Mouse (Mus musculus) layer of hippocampus, adult 9-11 months (tissue): ENCODE measurements at regions not wholly inside any gene's neighbourhood (a gene's known extent, or its start where the extent isn't known, plus 50 kb on each side); places are given as distances from the start of the nearest gene placed in this dataset.

Source experiments
- DNase-seq: peaks from one replicate; pipeline ENCODE4 v3.0.0; 2022

DNA sequence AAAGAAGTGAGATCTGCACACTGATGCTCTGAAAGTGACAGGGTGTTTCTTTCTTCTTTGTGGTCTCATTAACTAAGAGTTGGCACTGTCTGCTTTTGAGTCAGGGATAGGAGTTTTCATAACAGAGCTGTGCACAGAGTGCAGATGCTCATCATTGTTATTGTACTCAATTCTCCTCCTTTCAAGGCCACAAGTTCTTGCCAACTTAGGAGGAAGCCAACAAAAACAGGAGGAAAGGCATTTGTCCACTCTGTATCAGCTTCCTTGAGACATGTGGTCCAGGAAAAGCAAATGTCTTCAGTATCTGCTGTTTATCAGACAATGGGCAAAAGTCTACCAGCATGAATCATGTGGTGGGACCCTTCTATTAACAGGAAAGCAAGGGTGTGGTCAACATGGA is 345.1 kb downstream of the Fam181b start:
- DNase-seq: no peak

GRCm38 (mm10) chr7:93435034-93435433 is 355.4 kb downstream of the Fam181b start:
- peak; percentile 45 for DNase-seq

DNA sequence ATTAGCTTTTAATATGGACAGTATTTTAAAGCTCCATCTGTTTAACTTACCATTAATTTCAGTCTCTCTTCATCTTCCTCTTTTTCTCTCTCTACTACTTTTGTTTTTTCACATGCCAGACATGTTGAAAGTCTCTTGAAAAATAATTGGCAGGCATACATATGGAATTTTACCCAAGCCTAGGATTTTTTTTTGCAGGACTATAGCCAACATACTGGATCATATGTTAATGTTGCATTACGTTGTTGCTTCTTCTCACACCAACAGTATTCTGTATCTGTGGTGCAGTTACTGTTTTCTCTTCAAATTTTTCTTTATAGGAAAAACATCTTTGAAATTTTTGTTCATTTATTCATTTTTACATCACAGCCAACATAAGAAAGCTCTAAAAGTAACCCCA is 374.4 kb downstream of the Fam181b start:
- no peak for DNase-seq

DNA sequence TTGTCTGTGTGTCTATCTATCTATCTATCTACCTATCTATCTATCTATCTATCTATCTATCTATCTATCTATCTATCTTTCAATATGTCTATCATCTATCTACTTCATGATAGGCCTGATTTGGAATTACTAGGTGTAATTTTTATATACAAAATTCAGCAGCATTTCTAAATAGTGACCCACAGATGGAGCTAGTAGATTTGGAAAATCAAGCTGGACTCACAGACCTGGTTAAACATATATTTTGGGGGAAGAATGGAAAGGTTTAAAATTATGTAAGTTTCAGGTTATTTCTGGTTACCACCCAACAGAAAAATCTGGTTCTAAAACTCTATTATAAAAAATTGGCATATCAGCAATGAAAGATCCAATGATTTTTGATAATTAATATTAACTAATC is 383.7 kb downstream of the Fam181b start:
- no peak for DNase-seq

- no peak for DNase-seq
Observed at GRCm38 (mm10) chr7:93473371-93473770, 393.7 kb downstream of the Fam181b start.

GRCm38 (mm10) chr7:93510636-93511035 is 431.0 kb downstream of the Fam181b start:
- peak; percentile 23 for DNase-seq

DNA sequence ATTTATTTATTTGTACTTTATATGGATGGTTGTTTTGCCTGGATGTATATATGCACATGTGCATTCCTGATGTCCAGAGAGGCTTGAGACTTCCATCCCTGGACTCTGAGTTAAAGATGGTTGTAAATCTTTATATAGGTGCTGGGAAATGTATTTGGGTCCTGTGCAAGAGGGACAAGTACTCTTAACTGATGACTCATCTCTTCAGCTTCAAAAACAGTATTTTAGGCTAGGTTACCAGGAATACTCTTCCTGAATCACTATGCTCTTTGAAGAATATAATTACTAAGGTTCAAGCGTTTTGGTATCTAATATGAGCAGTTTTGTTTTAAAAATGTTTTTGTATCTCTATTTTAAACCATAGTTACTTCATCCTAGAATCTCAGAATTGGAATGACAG is 431.6 kb downstream of the Fam181b start:
- DNase-seq: no peak

DNA sequence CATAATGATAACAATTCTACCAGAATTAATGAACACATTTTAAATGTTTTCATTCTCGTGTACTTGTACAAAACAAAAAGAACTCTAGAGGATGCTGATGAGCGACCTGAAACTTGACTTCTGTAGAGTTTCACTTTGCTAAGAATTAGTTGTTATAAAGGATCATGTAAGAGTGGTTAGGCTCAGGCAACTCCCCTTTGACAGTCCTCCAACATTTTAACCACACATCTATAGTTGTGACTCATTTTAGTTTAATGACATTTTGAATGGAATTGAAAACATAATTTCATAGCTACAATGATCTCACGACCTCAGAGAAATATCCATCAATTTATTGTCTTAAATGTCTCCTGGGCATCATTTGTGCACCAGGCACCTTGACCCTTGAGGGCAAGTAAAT is 479.5 kb downstream of the Fam181b start:
- DNase-seq: no peak

GRCm38 (mm10) chr7:93577523-93577922 is 497.9 kb downstream of the Fam181b start:
- DNase-seq: peak; percentile 1

DNA sequence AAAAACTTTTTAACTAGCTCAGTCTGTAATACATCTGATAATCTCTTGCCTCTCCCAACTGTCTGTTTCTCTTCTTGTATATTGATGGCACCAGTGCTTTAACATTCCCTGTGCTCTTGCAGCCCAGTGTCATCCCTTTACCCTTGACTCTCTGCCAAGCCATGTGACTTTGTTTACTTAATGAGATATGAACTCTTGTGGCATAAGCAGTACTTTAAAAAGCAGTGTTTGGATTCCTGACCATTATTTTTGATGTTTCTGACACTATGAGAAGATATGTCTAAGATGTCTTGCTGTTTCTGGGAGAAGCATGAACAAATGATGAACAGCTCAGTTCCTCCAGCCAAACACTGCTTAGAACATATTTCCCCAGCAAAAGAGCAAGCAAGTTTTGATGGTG is 507.5 kb downstream of the Fam181b start:
- no peak for DNase-seq

DNA sequence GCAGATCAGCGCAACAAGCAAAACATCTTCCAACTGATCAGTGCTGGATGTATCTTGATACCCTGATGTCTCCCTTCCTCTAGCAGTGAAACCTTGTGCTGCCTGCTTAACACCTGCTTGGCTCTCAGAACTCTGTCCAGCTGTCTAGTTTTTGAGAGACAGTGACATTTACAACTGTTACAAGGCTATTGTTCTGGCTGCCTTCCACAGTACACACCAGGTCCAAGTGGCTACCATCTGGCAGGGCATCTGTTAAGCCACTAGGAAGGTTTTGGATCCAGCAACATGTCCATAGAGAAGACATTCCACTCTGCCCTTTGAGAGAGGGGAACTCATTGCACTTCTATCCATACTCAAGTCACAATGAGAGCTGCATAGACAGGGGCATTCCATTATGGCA is 508.4 kb downstream of the Fam181b start:
- no peak for DNase-seq
